Mouse (Mus musculus) yolk sac, embryonic 10.5 days (tissue): Measurements from ENCODE around the gene Ntrk1.

Experiments used
- DNase-seq: peaks from one replicate; pipeline ENCODE4 v3.0.0-alpha.2; 2017; ENCODE audit warnings: low spot score

Gene Ntrk1

GRCm38 (mm10) chr3:87752567-87752966, 42.4 kb downstream of the Ntrk1 start:
- no peak for DNase-seq

GRCm38 (mm10) chr3:87749977-87750376, 45.0 kb downstream of the Ntrk1 start:
- DNase-seq: no peak

- peak; percentile 26 for DNase-seq
Measured at GRCm38 (mm10) chr3:87749036-87749435, 45.9 kb downstream of the Ntrk1 start.

- no peak for DNase-seq
Measured at GRCm38 (mm10) chr3:87748431-87748830, 46.5 kb downstream of the Ntrk1 start, which contains the start of gene Lrrc71. Gene Lrrc71 (minus strand): TSS chr3:87748625.

GRCm38 (mm10) chr3:87745036-87745659, 49.8 kb downstream of the Ntrk1 start:
- no peak for DNase-seq

- DNase-seq: no peak
Measured at GRCm38 (mm10) chr3:87743927-87744326, 51.0 kb downstream of the Ntrk1 start.

GRCm38 (mm10) chr3:87742735-87743134, 52.2 kb downstream of the Ntrk1 start:
- DNase-seq: no peak

GRCm38 (mm10) chr3:87742013-87742412, 52.9 kb downstream of the Ntrk1 start:
- no peak for DNase-seq

- DNase-seq: no peak
Measured at GRCm38 (mm10) chr3:87738906-87739305, 56.1 kb downstream of the Ntrk1 start.

GRCm38 (mm10) chr3:87735335-87735734, 59.6 kb downstream of the Ntrk1 start:
- DNase-seq: no peak

- no peak for DNase-seq
Measured at GRCm38 (mm10) chr3:87733984-87734761, 60.8 kb downstream of the Ntrk1 start.

- DNase-seq: no peak
Measured at GRCm38 (mm10) chr3:87733098-87733497, 61.9 kb downstream of the Ntrk1 start.

- no peak for DNase-seq
Measured at GRCm38 (mm10) chr3:87728696-87729095, 66.3 kb downstream of the Ntrk1 start.
